Mouse (Mus musculus): ENCODE results near the gene Gfi1. TPM values are rescaled to one million over a fixed set of nuclear protein-coding genes. Genes with fewer than 3 reads are reported as not detected.

Gfi1 gene
- polyA plus RNA-seq, 1 experiment from 2014 or later = 0.30 TPM

GRCm38 (mm10) chr5:107719786-107720185 lies 6.0 kb downstream of the Gfi1 start:
- 36% methylated on average over 1 of the region's 1 CpGs for WGBS
- ATAC-seq (replicated peaks; ENCODE audit: low FRiP score) = no peak
- H3K4me1 ChIP-seq (replicated peaks; ENCODE audit: control insufficient read depth, insufficient read depth, low read length) = peaks cover 14% of the 10 kb centered on the region

GRCm38 (mm10) chr5:107719209-107719608 lies 6.6 kb downstream of the Gfi1 start:
- no peak overlapping the region for H3K4me3 ChIP-seq (ENCODE audit: low read depth, low read length)
- peaks cover 90% of the 10 kb centered on the region for H3K27me3 ChIP-seq (replicated peaks; ENCODE audit: control insufficient read depth, insufficient read depth, low read length)
- WGBS = 29% methylated on average over 3 of the region's 3 CpGs
- no peaks in the 10 kb centered on the region for H3K9me3 ChIP-seq (ENCODE audit: control insufficient read depth, low read length)
- no peak overlapping the region for H3K4me2 ChIP-seq
- no peak for DNase-seq (ENCODE audit: low spot score)
- H3K4me1 ChIP-seq (replicated peaks; ENCODE audit: control insufficient read depth, insufficient read depth, low read length) = peaks cover 14% of the 10 kb centered on the region
- H3K27ac ChIP-seq (ENCODE audit: low read depth, low read length) = no peak overlapping the region
- no peaks in the 10 kb centered on the region for H3K36me3 ChIP-seq (ENCODE audit: control insufficient read depth, insufficient read depth, low read length)
- ATAC-seq (replicated peaks; ENCODE audit: low FRiP score) = no peak
- no peak overlapping the region for H3K9ac ChIP-seq (ENCODE audit: low read depth, low read length)

More at GRCm38 (mm10) chr5:107719786-107720185, 6.0 kb downstream of the Gfi1 start:
- Histone ChIP-seq H3K4me2 (no peak overlapping the region), H3K27ac (ENCODE audit: low read depth, low read length) (no peak overlapping the region), H3K9me3 (ENCODE audit: control insufficient read depth, low read length) (no peaks in the 10 kb centered on the region), H3K4me3 (ENCODE audit: low read depth, low read length) (no peak overlapping the region), H3K36me3 (ENCODE audit: control insufficient read depth, insufficient read depth, low read length) (no peaks in the 10 kb centered on the region), H3K9ac (ENCODE audit: low read depth, low read length) (no peak overlapping the region), H3K27me3 (replicated peaks; ENCODE audit: control insufficient read depth, insufficient read depth, low read length) (peaks cover 90% of the 10 kb centered on the region)
- no peak for DNase-seq (ENCODE audit: low spot score)

DNA sequence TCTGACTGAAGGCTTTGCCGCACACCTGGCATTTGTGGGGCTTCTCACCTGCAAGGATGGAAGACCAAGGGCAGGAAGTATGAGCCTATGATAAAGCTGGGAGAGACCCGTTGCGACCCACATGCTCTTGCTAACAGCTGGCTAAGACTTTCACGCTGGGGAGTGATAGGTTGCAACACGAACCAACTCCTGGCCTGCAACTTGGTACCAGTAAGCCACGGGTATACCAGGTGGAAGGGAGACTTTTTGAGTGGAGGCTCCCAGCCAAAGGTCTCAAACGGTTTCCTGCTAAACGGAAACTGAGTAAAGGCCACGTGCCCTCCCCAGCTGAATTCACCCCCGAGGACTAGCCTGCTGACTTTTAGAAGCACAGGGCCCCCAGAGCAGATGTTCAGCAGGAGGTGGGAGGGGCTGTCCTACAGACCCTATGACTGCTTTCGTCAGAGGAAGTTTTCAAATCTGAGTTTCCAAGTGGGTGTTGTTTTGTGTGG lies 7.9 kb downstream of the Gfi1 start:
- Histone ChIP-seq H3K4me3 (ENCODE audit: low read depth, low read length) (no peak overlapping the region), H3K4me2 (no peak overlapping the region), H3K27me3 (replicated peaks; ENCODE audit: control insufficient read depth, insufficient read depth, low read length) (peaks cover 82% of the 10 kb centered on the region), H3K9ac (ENCODE audit: low read depth, low read length) (no peak overlapping the region), H3K36me3 (ENCODE audit: control insufficient read depth, insufficient read depth, low read length) (no peaks in the 10 kb centered on the region), H3K9me3 (ENCODE audit: control insufficient read depth, low read length) (no peaks in the 10 kb centered on the region), H3K27ac (ENCODE audit: low read depth, low read length) (no peak overlapping the region), H3K4me1 (replicated peaks; ENCODE audit: control insufficient read depth, insufficient read depth, low read length) (peaks cover 5% of the 10 kb centered on the region)
- no peak for ATAC-seq (replicated peaks; ENCODE audit: low FRiP score)
- WGBS = 21% methylated on average over 11 of the region's 11 CpGs
- no peak for DNase-seq (ENCODE audit: low spot score)

DNA sequence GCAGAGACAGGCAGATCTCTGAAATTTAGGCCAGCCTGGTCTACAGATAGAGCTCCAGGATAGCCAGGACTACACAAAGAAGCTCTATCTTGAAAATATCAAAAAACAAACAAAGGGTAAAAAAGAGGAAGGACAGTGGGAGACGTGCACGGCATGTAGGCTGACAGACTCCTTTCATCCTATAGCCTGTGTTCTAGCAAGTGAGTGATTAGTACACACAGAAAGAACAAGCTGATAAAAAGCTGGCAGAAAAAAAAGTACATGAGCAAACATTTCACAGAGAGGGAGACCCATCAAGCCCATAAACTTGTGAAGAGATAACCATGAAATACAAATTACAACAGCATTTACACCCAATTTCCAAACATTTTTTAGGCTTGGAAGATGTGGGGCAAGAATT lies 14.1 kb downstream of the Gfi1 start:
- H3K4me2 ChIP-seq = no peak overlapping the region
- ATAC-seq (replicated peaks; ENCODE audit: low FRiP score) (no peak), DNase-seq (ENCODE audit: low spot score) (no peak)
- H3K4me1 ChIP-seq (replicated peaks; ENCODE audit: control insufficient read depth, insufficient read depth, low read length) = no peaks in the 10 kb centered on the region
- H3K27me3 ChIP-seq (replicated peaks; ENCODE audit: control insufficient read depth, insufficient read depth, low read length) = peaks cover 33% of the 10 kb centered on the region
- no peaks in the 10 kb centered on the region for H3K9me3 ChIP-seq (ENCODE audit: control insufficient read depth, low read length)
- H3K36me3 ChIP-seq (ENCODE audit: control insufficient read depth, insufficient read depth, low read length) = no peaks in the 10 kb centered on the region
- 13% methylated on average over 2 of the region's 2 CpGs for WGBS
- no peak overlapping the region for H3K27ac ChIP-seq (ENCODE audit: low read depth, low read length)
- H3K4me3 ChIP-seq (ENCODE audit: low read depth, low read length) = no peak overlapping the region
- no peak overlapping the region for H3K9ac ChIP-seq (ENCODE audit: low read depth, low read length)

DNA sequence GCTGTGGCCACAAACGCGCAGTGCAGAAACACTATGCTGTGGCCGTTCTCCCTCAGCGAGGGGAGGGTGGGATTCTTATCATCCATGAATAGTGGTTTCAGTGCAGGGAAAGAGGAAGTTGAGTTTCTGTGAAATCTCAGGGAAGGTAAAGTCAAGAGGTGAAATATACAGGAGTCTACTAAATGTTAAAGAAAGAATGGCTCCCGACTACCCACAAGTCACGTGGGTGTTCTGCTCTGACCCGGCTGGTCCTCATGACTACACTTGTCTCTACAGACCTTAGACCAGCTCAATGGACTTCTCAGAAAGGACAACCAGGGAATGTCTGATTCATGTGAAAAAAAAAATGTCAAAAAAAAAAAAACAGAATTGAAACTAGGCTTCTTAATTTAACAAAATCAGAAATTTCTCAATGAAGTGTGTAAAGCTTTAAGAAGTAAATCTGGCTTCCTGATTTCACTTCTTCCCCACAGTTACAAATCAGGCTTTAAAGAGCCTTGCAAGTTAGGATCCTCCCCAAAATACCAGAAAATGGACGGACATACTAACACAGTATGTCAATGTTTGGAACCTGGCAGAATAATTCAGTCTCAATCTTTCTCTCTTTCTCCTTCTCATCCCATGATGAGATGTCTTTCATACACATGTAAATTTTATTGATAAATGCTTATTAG lies 17.6 kb downstream of the Gfi1 start:
- WGBS = 55% methylated on average over 8 of the region's 8 CpGs
- Histone ChIP-seq H3K4me1 (replicated peaks; ENCODE audit: control insufficient read depth, insufficient read depth, low read length) (no peaks in the 10 kb centered on the region), H3K27ac (ENCODE audit: low read depth, low read length) (no peak overlapping the region), H3K4me2 (no peak overlapping the region), H3K27me3 (replicated peaks; ENCODE audit: control insufficient read depth, insufficient read depth, low read length) (peaks cover 12% of the 10 kb centered on the region), H3K36me3 (ENCODE audit: control insufficient read depth, insufficient read depth, low read length) (no peaks in the 10 kb centered on the region), H3K9ac (ENCODE audit: low read depth, low read length) (no peak overlapping the region), H3K4me3 (ENCODE audit: low read depth, low read length) (no peak overlapping the region), H3K9me3 (ENCODE audit: control insufficient read depth, low read length) (no peaks in the 10 kb centered on the region)
- no peak for ATAC-seq (replicated peaks; ENCODE audit: low FRiP score)
- DNase-seq (ENCODE audit: low spot score) = no peak

DNA sequence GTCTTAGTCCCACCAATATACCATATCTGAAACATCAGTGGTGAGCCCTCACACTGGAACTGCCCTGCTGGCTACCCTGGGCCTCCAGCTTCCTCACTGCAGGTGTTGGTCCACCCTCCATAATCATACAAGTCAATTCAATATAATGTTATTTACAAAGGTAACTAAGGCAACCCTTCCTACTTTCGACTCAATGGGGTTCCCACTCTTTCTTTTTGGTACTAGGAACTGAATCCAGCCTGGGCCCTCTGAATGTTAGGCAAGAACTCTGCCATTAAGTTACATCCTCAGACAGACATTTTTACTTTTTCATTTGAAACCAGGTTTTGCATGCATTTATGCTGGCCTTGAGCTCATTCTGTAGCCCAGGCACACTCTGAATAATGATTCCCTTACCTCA lies 19.6 kb downstream of the Gfi1 start:
- no peaks in the 10 kb centered on the region for H3K4me1 ChIP-seq (replicated peaks; ENCODE audit: control insufficient read depth, insufficient read depth, low read length)
- peaks cover 12% of the 10 kb centered on the region for H3K27me3 ChIP-seq (replicated peaks; ENCODE audit: control insufficient read depth, insufficient read depth, low read length)
- ATAC-seq (replicated peaks; ENCODE audit: low FRiP score) = no peak
- no peak for DNase-seq (ENCODE audit: low spot score)
- H3K36me3 ChIP-seq (ENCODE audit: control insufficient read depth, insufficient read depth, low read length) = no peaks in the 10 kb centered on the region
- no peak overlapping the region for H3K27ac ChIP-seq (ENCODE audit: low read depth, low read length)
- no peaks in the 10 kb centered on the region for H3K9me3 ChIP-seq (ENCODE audit: control insufficient read depth, low read length)
- no peak overlapping the region for H3K4me3 ChIP-seq (ENCODE audit: low read depth, low read length)
- no peak overlapping the region for H3K4me2 ChIP-seq
- WGBS = 65% methylated on average over 1 of the region's 1 CpGs
- no peak overlapping the region for H3K9ac ChIP-seq (ENCODE audit: low read depth, low read length)

- WGBS = 76% methylated on average over 4 of the region's 4 CpGs
- ATAC-seq (replicated peaks; ENCODE audit: low FRiP score) = no peak
Observed at GRCm38 (mm10) chr5:107705756-107706155, 20.1 kb downstream of the Gfi1 start.

GRCm38 (mm10) chr5:107703207-107703763 lies 22.6 kb downstream of the Gfi1 start:
- Histone ChIP-seq H3K9me3 (ENCODE audit: control insufficient read depth, low read length) (no peaks in the 10 kb centered on the region), H3K4me3 (ENCODE audit: low read depth, low read length) (no peak overlapping the region), H3K27me3 (replicated peaks; ENCODE audit: control insufficient read depth, insufficient read depth, low read length) (peaks cover 6% of the 10 kb centered on the region; the same call in 1 of the 2 replicates), H3K4me2 (no peak overlapping the region), H3K4me1 (replicated peaks; ENCODE audit: control insufficient read depth, insufficient read depth, low read length) (no peaks in the 10 kb centered on the region), H3K9ac (ENCODE audit: low read depth, low read length) (no peak overlapping the region), H3K27ac (ENCODE audit: low read depth, low read length) (no peak overlapping the region), H3K36me3 (ENCODE audit: control insufficient read depth, insufficient read depth, low read length) (no peaks in the 10 kb centered on the region)
- DNase-seq (ENCODE audit: low spot score) (no peak), ATAC-seq (replicated peaks; ENCODE audit: low FRiP score) (no peak)
- WGBS = 79% methylated on average over 6 of the region's 6 CpGs

More at GRCm38 (mm10) chr5:107705756-107706155, 20.1 kb downstream of the Gfi1 start:
- Histone ChIP-seq H3K4me1 (replicated peaks; ENCODE audit: control insufficient read depth, insufficient read depth, low read length) (no peaks in the 10 kb centered on the region), H3K27me3 (replicated peaks; ENCODE audit: control insufficient read depth, insufficient read depth, low read length) (peaks cover 12% of the 10 kb centered on the region), H3K4me2 (no peak overlapping the region), H3K9ac (ENCODE audit: low read depth, low read length) (no peak overlapping the region), H3K9me3 (ENCODE audit: control insufficient read depth, low read length) (no peaks in the 10 kb centered on the region), H3K27ac (ENCODE audit: low read depth, low read length) (no peak overlapping the region), H3K4me3 (ENCODE audit: low read depth, low read length) (no peak overlapping the region), H3K36me3 (ENCODE audit: control insufficient read depth, insufficient read depth, low read length) (no peaks in the 10 kb centered on the region)
- no peak for DNase-seq (ENCODE audit: low spot score)

- Histone ChIP-seq H3K9me3 (ENCODE audit: control insufficient read depth, low read length) (no peaks in the 10 kb centered on the region), H3K4me2 (no peak overlapping the region), H3K4me1 (replicated peaks; ENCODE audit: control insufficient read depth, insufficient read depth, low read length) (no peaks in the 10 kb centered on the region), H3K9ac (ENCODE audit: low read depth, low read length) (no peak overlapping the region), H3K27me3 (replicated peaks; ENCODE audit: control insufficient read depth, insufficient read depth, low read length) (no peaks in the 10 kb centered on the region), H3K27ac (ENCODE audit: low read depth, low read length) (no peak overlapping the region), H3K36me3 (ENCODE audit: control insufficient read depth, insufficient read depth, low read length) (no peaks in the 10 kb centered on the region), H3K4me3 (ENCODE audit: low read depth, low read length) (no peak overlapping the region)
- 83% methylated on average over 9 of the region's 9 CpGs for WGBS
- ATAC-seq (replicated peaks; ENCODE audit: low FRiP score) (no peak), DNase-seq (ENCODE audit: low spot score) (no peak)
Observed at GRCm38 (mm10) chr5:107701658-107702057, 24.2 kb downstream of the Gfi1 start.

Data from liver, embryonic 11.5 days (tissue).